Mouse (Mus musculus) thymus, postnatal 0 days (tissue): ENCODE measurements at regions not wholly inside any gene's neighbourhood (a gene's known extent, or its start where the extent isn't known, plus 50 kb on each side); places are given as distances from the start of the nearest gene placed in this dataset.
"Not testable (repeated sequence)": the region's sequence is repeated elsewhere in the genome, so short reads cannot be mapped to it uniquely, and the experiment has no call there.

Experiments
- DNase-seq: peaks from one replicate; pipeline ENCODE4 v3.0.0-alpha.2; 2015; ENCODE audit warnings: low spot score

- DNase-seq, result no peak
Measured at GRCm38 (mm10) chr9:85920745-85921614, 78.8 kb downstream of the Tpbg start.

DNA sequence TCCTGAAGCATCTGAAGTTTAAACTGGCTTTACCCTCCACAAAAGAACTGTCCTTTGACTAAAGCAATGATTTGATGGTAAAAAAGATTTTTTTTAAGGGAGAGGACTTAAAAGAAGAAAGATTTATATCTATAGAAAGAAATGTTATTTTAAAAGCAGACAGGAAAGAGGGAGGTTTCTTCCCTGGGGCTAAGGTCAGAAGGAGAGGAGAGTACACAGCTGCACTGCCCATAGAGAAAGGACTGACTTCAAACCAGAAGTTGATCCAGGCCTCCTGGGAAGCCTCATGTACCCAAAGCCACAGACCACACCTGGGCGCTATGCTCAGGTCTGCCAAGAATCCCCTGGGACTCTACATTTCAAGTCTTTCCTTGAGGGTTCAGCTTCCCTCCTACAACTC lies 83.1 kb downstream of the Tpbg start:
- no peak for DNase-seq

- DNase-seq, result no peak
Measured at GRCm38 (mm10) chr9:85932209-85932608, 90.0 kb downstream of the Tpbg start.

- not testable (repeated sequence) for DNase-seq
Measured at GRCm38 (mm10) chr9:85943066-85943684, 101.0 kb downstream of the Tpbg start.

DNA sequence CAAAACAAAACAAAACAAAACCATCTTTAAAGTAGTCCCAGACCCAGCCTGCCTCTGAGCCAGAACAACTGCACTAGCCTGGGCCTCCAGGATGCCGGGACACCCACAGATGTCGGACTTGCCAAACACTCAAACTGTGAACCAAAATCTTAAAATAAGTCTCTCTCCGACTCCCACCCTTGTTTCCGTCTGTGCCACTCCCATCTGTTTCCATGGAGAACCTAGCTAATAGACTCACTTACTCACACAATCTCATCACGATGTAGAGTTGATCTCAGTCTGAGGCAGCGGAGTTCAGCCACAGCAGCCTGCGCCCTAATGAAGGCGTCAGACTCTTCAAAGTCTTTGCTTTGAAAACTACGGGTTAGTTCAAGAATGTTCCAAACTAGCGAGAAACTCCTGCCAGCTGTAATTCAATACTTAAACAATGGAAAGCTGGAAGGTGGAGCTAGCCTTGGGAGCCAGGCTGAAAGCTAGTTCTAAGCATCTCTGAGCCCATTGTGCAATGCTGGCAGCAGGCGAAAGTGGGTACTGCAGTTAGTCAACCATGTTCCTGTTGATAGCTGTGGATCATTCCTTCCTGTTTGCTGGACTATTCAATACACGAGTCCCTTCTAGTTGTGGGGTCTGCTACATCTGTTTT lies 106.4 kb downstream of the Tpbg start:
- DNase-seq, result no peak

- DNase-seq, result no peak
Measured at GRCm38 (mm10) chr9:85951777-85952176, 109.6 kb downstream of the Tpbg start.

DNA sequence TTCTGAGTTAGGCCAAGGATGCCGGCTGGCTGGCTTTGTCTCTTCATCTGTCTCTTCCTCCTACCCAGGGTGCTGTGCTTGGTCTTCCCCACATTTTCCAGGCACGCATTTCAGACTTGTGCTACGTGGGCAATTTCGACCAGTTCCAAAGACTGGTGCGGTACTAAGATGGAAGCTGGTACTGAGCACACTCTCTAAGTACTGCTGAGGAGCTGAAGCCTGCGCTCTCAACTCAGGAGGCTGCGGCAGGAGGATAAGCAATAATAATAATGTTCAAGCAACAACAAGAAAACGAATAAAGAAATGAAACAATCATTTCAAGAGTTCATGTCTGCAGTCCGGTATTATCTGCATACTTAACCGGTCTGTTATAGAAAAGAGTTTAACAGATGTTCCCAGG lies 127.9 kb downstream of the Tpbg start:
- no peak for DNase-seq

- DNase-seq, result no peak
Measured at GRCm38 (mm10) chr9:85981428-85981827, 139.2 kb downstream of the Tpbg start.

GRCm38 (mm10) chr9:85983516-85983915 lies 141.3 kb downstream of the Tpbg start:
- DNase-seq, result not testable (repeated sequence)

DNA sequence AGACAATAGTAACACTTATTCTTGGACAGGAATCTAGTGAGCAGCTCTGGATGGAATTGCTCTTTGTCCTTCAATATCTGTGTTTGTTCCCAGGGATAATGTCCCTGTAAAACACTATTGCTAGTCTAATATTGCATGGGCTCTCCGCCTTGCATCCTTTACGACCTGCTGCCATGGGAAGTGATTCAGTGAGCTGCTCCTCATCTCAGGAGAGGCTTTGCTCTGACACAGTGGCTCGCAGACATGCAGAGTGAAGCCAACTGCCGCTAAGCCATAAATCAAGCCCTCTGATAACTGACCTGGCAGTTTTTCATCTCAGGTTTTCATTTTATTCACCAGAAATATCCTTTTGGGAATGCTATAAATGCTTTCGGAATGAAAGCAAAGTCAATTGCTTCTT lies 143.5 kb downstream of the Tpbg start:
- DNase-seq, result no peak

DNA sequence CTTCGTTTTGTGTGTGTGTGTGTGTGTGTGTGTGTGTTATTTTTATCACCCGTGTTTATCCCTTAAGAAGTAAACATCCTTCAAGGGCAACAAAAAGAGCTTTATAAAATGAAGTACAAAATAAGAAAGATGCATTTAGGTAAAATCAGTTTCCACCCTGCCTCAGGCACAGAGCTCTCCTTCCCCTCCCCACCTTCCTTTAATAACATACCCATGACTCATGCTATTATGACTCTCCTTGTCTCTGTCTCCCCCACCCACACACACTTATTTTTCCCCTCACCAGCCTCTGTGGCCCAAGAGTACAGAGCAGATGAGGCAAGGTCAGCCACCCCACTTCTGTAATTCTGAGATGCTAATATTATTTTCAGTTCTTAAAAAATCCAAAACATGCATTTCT lies 144.0 kb downstream of the Tpbg start:
- no peak for DNase-seq

DNA sequence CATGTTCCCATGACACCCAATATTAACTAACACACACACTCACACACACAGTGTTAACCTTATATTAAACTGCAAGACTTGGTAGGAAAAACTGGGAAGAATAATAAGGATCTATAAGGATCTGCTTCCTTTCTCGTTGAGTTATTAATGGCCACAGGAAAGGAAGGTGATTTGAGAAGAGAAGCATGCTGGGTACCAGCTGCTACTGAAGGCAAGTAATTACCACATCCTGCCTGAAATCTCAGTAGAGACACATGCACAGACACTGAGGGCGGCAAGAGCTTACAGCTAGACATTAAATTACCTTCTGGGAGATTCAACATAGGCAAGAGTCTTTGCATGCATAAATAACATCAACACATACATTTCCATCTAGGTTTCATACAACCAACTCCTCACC lies 160.8 kb downstream of the Tpbg start:
- DNase-seq, result no peak

DNA sequence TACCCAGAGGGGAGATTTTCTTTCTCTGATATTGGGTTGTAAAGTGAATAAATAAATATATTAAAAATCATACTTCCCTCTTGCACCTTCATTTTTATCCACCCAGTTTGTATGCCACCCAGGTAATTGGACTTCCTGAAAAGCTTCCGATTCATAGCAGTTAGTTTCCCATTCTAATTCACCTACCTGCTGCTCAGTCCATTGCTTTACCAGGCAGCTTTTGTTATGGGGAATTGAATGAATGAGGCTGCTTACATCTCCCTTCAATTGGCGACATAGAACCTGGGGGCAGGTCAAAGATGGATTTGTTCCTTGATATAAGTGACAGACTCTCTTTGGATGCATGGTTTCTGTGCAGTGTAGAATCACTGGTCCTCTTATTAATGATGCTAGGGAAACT lies 169.5 kb downstream of the Tpbg start:
- DNase-seq, result no peak

DNA sequence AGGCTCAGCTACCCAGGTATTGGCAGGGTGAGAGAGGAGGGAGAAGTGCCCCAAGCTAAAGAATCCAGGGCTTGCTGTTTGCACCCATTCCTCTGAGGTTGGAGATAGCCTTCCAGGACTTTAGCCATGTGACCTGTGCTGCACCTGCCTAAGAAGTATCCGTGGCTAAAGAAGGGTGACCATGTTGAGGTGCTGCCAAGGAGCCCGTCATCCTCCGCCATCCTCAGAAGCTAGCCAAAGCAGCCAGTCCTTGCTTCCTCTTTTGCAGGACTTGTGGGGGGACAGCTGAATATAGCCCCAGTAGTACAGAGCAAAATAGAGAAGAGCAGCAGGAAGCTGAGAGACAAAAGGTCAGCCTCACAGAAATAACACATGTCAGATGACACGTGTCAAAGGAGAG lies 173.7 kb downstream of the Tpbg start:
- DNase-seq, result no peak

- DNase-seq, result no peak
Measured at GRCm38 (mm10) chr9:86020133-86020532, 178.0 kb downstream of the Tpbg start.

DNA sequence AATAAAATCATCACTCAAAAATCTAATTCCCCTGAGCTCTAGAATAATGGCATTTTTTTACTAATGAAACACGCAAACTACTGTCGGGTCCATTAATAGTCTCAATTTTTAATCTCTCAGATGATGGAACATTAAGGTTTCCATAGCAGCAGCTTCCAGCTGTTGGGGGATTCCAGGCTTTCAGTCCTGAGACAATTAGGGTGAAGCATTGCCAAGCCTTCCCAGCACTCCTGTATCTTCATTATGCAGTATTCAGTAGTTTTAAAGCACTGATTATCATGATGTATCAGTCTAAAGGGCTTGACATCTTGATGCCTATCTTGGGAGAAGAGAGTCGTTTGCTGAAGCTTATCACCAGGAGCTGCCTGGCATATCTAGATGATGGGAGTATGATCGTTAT lies 178.6 kb downstream of the Tpbg start:
- no peak for DNase-seq

GRCm38 (mm10) chr9:86030738-86031137 lies 188.6 kb downstream of the Tpbg start:
- DNase-seq, result no peak

DNA sequence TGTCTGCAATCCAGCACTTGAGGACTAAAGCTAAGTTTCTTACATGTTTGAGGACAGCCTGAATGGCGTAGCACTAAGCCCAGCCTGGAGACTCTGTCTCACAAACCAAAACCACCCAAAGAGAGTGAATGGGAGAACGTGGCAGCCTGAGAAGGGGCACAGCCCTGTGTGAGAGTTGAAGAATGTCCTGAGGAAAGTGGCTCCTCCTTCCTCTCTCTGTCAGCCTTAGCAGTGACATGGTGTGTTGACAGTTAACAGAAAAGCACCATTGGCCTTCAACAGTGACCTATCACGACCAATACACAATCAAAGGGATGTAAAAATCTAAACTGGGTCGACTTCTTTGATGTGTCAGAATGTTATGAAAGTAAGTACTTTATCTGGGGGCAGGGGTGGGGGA lies 201.9 kb downstream of the Tpbg start:
- no peak for DNase-seq

- DNase-seq, result no peak
Measured at GRCm38 (mm10) chr9:86058116-86058515, 215.9 kb downstream of the Tpbg start.

DNA sequence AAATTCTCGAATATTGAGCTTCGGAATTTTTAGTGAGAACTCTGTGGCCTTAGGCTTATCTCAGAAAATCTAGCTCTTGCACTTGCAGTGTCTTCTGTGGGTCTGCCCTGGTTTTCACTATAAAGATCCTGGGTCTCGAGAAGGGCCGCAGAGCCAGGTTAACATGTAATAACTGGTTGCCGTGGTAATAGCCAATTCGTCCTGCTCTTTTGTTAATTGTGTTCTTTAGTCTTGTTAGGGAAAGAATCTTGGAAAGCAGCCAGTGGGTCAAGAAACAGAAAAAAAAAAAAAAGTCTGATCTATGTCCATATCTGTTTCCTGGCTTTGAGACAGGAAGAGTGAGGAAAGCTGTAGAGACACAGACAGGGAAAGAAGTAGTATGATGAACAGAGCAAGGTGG lies 217.9 kb downstream of the Tpbg start:
- DNase-seq, result no peak

DNA sequence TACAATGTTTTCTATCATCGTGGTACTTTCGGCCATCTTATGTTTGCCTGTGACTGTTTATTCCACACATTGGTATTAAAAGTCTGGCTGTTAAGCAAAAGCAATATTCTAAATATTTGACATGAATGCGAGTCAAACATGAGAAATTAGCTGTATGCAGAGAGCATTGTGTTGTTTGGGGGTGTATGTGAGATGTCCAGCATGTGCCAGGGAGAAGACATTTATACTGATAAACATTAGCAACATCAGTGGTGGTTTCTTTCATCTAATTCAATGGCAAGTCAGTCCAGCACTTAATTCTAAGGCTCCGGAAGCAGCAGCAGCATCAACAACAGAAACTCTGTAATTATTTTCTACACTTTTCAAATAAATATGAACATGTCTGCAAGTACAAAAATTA lies 219.1 kb downstream of the Tpbg start:
- DNase-seq, result no peak

DNA sequence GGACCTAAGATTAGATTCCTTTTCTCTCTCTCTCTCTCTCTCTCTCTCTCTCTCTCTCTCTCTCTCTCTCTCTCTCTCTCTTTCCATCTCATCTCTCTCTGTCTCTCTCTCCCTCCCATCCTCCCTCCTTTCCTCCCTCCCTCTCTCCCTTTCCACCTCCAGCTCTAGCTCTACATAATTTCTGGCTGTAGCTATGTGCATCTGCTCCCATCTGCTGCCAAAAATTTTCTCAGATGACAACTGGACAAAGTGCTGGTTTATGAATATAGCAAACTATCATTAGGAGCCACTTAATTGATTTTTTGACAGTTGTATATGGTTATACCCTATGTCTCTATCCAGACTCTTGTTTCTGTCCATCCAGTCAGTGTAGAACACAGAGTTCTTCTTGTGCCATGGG lies 237.1 kb downstream of the Tpbg start:
- no peak for DNase-seq

DNA sequence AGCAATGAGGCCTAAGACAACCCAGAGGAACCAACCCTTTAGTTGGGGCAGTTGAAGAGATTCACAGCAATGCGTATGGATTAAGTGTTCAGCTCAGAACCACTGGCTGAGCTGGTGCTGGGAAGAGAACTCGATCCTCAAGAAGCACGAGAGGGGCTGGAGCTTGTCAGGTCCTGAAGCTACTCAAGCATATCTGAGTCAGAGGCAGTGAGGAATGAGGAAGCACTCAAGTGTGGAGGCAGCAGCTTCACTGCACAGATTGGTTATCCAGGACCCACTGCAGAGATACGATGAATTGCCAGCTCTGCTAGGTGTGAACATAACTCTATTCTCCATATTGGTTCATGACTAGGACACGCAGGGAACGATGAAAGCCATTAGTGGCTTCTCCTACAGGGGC lies 239.7 kb downstream of the Tpbg start:
- DNase-seq, result no peak
